Mouse (Mus musculus): Measurements from ENCODE around the gene Angptl4.

- TF ChIP-seq CTCF (IDR thresholded peaks at IDR 0.05; ENCODE audit: extremely low read depth, insufficient read depth, low read length) (no peak), POLR2A (IDR thresholded peaks at IDR 0.05; ENCODE audit: extremely low read depth, insufficient read depth, low read length) (no peak)
Observed at GRCm38 (mm10) chr17:33807181-33807888, 25.7 kb upstream of the Angptl4 start.
